Mouse (Mus musculus) lung, postnatal 0 days (tissue): ENCODE measurements around the gene Dscaml1.

Experiments used
- CTCF ChIP-seq: IDR thresholded peaks from 2 replicates; pipeline ENCODE4 v1.5.1; 2016; ENCODE audit warnings: antibody characterized with exemption, mild to moderate bottlenecking
- EP300 ChIP-seq: IDR thresholded peaks from 2 replicates; pipeline ENCODE4 v1.6.1; 2016; ENCODE audit warnings: antibody characterized with exemption, mild to moderate bottlenecking, control low read depth

DNA sequence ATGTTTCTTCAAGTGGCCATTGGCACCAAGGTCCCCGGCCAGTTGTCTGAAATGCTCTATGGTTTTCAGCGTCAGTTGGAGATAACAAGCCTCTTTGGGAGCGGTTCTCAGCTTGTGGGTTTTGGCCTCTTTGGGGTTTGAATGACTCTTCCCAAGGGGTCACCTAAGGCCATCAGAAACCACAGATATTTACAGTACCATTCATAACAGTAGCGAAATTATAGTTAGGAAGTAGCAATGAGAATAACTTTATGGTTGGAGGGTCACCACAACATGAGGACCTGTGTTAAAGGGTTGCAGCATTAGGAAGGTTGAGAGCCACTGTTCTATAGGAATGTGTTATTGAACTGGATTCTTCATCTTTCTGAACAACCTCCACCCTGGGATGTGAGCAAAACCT is 24.9 kb downstream of the Dscaml1 start:
- TF ChIP-seq EP300: no peak
- TF ChIP-seq CTCF: no peak
